Mouse (Mus musculus) forebrain, postnatal 0 days (tissue): Measurements from ENCODE around the gene Zfp429. TPM values are rescaled to one million over a fixed set of nuclear protein-coding genes. Genes with fewer than 3 reads are reported as not detected.
"Not testable (repeated sequence)": the region's sequence is repeated elsewhere in the genome, so short reads cannot be mapped to it uniquely, and the experiment has no call there.

Source experiments
- ATAC-seq: fragments of 200-750 bp; cut with Nextera tagmentation; 2 replicates; pipeline ENCODE4 v1.8.0; 2017; ENCODE audit warnings: mild to moderate bottlenecking, moderate library complexity
- DNase-seq: peaks from one replicate; pipeline ENCODE4 v3.0.0-alpha.2; 2015
- H3K27ac ChIP-seq: fragments of 300-500 bp; sonication (generic); 2 replicates; pipeline ENCODE4 v1.5.1; 2014; ENCODE audit warnings: low read depth, mild to moderate bottlenecking, antibody characterized with exemption, low read length, moderate library complexity, mixed read lengths
- H3K27me3 ChIP-seq: fragments of 300-500 bp; sonication (generic); 2 replicates; pipeline ENCODE4 v1.6.1; 2014; ENCODE audit warnings: mild to moderate bottlenecking, low read length, mixed read lengths; ENCODE audit not compliant: insufficient read depth
- H3K36me3 ChIP-seq: fragments of 300-500 bp; sonication (generic); 2 replicates; pipeline ENCODE4 v1.6.1; 2014; ENCODE audit warnings: mild to moderate bottlenecking, moderate library complexity; ENCODE audit not compliant: insufficient read depth
- H3K4me1 ChIP-seq: fragments of 300-500 bp; sonication (generic); 2 replicates; pipeline ENCODE4 v1.6.1; 2014; ENCODE audit warnings: antibody characterized with exemption; ENCODE audit not compliant: insufficient read depth
- H3K4me2 ChIP-seq: fragments of 300-500 bp; sonication (generic); 2 replicates; pipeline ENCODE4 v1.6.1; 2014; ENCODE audit warnings: low read depth, mild to moderate bottlenecking, moderate library complexity
- H3K4me3 ChIP-seq: fragments of 300-500 bp; sonication (generic); 2 replicates; pipeline ENCODE4 v1.5.1; 2014; ENCODE audit warnings: low read depth, low read length, mixed read lengths
- H3K9ac ChIP-seq: fragments of 300-500 bp; sonication (generic); 2 replicates; pipeline ENCODE4 v1.6.1; 2014; ENCODE audit warnings: mild to moderate bottlenecking
- H3K9me3 ChIP-seq: fragments of 300-500 bp; sonication (generic); 2 replicates; pipeline ENCODE4 v1.6.1; 2016; ENCODE audit warnings: low read length
- CTCF ChIP-seq: sonication (generic); IDR thresholded peaks from 2 replicates; pipeline ENCODE4 v1.5.1; 2016; ENCODE audit warnings: antibody characterized with exemption, control low read depth, low read depth
- WGBS: fragments of 180-500 bp; shearing (Covaris S2); extraction: QIAGEN DNeasy Blood & Tissue Kit; methylation state at CpG from one replicate; pipeline ENCODE4 v1.1.7; 2014; 5-methylcytosine and 5-hydroxymethylcytosine counted together
- polyA plus RNA-seq: library from polyadenylated mRNA; unstranded; fragments of >200 nt; fragmentation: Nextera tagmentation; extraction: Ambion mirVana; gene quantifications from 2 replicates; pipeline ENCODE4 v1.2.1, GENCODE M21; 2015
- total RNA-seq: library from RNA; depleted of rRNA; stranded (reverse); fragments of >200 nt; gene quantifications from 2 replicates; pipeline ENCODE4 v1.2.3, GENCODE M21; 2014; rRNA removed

Gene Zfp429
- total RNA-seq (2.4 and 12.1 TPM in 2 replicates), polyA plus RNA-seq (1.1 and 1.6 TPM in 2 replicates)

DNA sequence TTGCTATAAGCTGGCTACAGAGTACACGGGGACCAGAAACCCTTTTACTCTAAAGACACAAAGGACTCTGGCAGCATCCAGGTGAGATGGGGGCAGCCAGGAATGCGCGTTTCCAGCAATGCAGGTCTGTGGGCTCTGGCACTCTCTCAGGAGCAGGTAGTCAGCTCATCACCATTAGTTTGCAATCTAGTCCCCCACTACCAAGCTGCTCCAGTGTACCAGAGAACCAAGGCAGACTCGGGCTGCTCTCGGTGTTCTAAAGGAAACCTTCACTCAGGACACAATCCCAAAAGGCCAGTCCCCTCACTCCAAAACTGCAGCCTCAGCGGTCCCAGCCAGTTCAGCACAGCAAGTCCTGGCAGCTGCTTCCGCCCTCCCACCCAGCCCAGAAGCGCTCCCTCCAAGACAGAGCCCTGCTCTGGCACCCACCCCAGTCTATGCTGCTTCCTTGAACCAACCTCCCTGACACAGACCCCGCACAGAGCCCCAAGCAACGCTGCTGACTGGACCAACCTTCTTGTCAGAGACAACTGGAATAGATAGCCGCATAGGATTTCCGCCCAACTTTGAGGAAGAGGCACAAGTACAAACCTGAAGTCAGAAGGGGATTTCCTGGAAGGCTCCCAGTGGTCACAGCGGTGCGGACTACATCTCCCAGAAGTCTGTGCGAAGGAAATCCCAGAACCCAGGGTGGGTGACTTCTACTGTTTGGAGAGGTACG lies at the start of gene Zfp429:
Gene Zfp429 (minus strand): TSS at position 637 of the 721 bp plus-strand sequence.
- H3K27me3 ChIP-seq, H3K27ac ChIP-seq, H3K36me3 ChIP-seq, H3K9me3 ChIP-seq, H3K4me1 ChIP-seq: not testable (repeated sequence)
- DNase-seq (peak; percentile 68), ATAC-seq (peak; percentile 95)
- WGBS = 2% methylated on average over 14 of the region's 16 CpGs
- Histone ChIP-seq H3K4me2 (peak within 1 kb of the TSS; percentile 69), H3K4me3 (peak within 1 kb of the TSS; percentile 56), H3K9ac (peak within 1 kb of the TSS; percentile 45)

DNA sequence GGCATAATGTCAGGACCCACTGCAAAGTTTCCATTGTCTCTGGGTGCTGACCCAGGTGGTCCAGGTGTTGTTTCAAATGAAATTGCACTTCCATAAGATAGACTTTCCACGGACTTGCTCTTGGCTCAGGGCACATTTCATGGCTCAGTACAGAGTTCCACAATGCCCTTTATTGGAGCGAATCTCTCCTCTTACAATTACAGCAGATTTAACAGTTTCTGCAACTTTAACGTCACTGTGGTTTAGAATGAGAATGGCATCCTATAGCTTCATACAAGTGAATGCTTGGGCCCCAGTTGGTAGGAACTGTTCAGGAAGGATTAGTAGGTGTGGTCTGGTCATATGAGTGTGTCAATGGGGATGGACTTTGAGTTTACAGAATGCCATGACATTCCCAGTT lies 37.5 kb upstream of the Zfp429 start:
- H3K27ac ChIP-seq, H3K9ac ChIP-seq, H3K4me3 ChIP-seq, H3K27me3 ChIP-seq, H3K4me2 ChIP-seq, H3K4me1 ChIP-seq, ATAC-seq, H3K9me3 ChIP-seq, DNase-seq, H3K36me3 ChIP-seq: not testable (repeated sequence)
- WGBS = 71% methylated on average over 1 of the region's 3 CpGs

DNA sequence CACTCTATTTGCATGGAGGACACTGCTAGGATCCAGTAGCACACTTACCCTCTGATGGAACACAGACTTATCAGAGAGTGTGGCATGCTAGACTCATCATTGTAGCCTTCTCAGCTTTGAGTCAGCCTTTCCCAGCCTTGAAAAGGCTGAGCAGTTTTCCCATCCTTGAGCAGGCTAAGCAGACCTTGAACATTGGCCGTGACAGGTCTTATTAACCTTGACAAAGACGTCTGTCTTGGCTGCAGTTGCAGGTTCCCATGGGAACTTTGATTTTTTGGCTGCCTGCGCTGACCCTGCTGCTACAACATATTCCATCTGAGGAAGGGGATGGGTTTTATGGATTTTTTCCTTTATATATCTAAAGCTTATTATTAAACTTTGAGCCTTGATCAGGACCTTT lies 28.5 kb upstream of the Zfp429 start:
- Histone ChIP-seq H3K27ac (no peak overlapping the region), H3K4me3 (no peak overlapping the region), H3K36me3 (no peaks in the 10 kb centered on the region), H3K9me3 (no peaks in the 10 kb centered on the region), H3K9ac (no peak overlapping the region), H3K4me2 (no peak overlapping the region), H3K27me3 (no peaks in the 10 kb centered on the region), H3K4me1 (no peaks in the 10 kb centered on the region)
- TF ChIP-seq CTCF = no peak
- no peak for DNase-seq
- ATAC-seq = no peak
- WGBS = 72% methylated on average over 3 of the region's 3 CpGs

DNA sequence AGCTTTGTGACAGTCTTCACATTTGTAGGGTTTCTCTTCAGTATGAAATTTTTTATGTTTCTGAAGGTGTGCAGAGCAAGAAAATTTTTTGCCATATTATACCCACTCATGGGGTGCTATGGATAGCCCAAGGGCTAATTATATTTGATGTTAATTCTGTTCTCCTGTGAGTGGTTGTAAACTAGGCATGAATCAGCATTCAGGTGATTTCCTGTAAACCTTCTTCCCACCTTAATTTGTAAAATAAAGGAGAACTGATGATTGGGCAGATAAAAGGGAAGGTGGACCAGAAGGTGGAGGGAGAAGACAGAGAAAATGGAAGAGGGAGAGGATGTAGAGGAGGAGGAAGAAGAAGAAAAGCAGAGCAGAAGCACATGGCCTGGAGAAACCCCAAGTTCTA lies 26.1 kb upstream of the Zfp429 start:
- not testable (repeated sequence) for H3K4me2 ChIP-seq, H3K27ac ChIP-seq, DNase-seq, H3K36me3 ChIP-seq, H3K9ac ChIP-seq, H3K9me3 ChIP-seq, H3K4me1 ChIP-seq, ATAC-seq, H3K4me3 ChIP-seq, H3K27me3 ChIP-seq

DNA sequence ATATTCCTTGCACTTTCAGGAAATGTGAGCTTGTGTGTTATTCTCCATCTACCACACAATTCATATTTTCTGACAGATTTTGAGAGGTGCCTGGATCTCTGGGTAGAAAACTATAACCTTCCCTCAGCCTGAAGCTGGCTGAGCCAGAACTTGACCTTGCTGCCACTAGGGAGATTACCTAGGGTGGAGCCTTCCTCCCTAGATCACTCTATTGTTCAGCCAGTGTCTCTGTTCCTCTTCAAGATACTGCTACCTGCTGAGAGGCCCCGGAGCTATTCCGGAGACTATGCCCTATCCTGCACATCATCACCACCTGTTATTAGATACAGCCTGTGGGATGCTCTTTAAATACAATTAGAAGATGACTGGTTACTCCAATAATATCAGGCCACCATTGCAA lies 22.9 kb upstream of the Zfp429 start:
- DNase-seq, H3K4me3 ChIP-seq, ATAC-seq, H3K4me1 ChIP-seq, H3K36me3 ChIP-seq, H3K9ac ChIP-seq, H3K9me3 ChIP-seq, H3K27ac ChIP-seq, H3K4me2 ChIP-seq, H3K27me3 ChIP-seq: not testable (repeated sequence)
- 83% methylated on average over 2 of the region's 2 CpGs for WGBS

DNA sequence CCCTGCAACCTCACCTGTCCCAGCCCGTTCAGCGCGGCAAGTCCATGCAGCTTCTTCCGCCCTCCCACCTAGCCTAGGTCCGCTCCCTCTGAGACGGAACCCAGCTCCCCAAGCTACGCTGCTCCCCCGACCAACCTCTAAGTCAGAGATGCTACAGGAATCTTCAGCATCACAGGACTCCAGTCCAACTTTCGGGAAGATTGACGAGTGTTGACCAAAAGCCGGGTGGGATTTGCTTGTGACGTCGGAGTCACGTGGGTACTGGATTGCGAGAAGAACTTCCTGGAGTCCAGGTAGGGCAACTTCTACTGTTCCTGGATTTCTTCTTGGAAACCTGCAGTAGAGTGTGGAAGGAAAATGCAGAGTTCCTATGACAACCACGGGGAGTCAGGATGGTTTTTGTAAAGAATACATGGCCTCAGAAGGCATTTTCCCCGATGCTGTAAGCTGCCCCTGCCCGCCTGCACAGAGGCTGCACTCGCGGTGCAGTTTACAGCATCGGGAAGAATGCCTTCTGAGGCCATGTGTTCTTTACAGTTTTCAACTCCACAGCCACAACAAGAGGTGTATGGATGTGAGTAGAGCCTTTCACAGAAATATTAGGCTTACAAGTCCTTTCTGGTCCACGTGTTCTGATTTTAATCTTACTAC lies 21.7 kb upstream of the Zfp429 start, which contains the start of gene Zfp459:
Gene Zfp459 (minus strand): TSS at position 212 of the 651 bp plus-strand sequence.
- peak within 1 kb of the TSS; percentile 29 for H3K9ac ChIP-seq
- peak; percentile 83 for ATAC-seq
- H3K36me3 ChIP-seq = no peaks in the 10 kb centered on the region
- H3K4me2 ChIP-seq = peak within 1 kb of the TSS; percentile 61
- H3K27me3 ChIP-seq = no peaks in the 10 kb centered on the region
- whole genome bisulfite sequencing = under 1% methylated on average over 22 of the region's 22 CpGs
- no peaks in the 10 kb centered on the region for H3K9me3 ChIP-seq
- no peaks in the 10 kb centered on the region for H3K4me1 ChIP-seq
- H3K4me3 ChIP-seq = peak within 1 kb of the TSS; percentile 46
- TF ChIP-seq CTCF = no peak
- peak; percentile 66 for DNase-seq
- H3K27ac ChIP-seq = no peak within 1 kb of the TSS

DNA sequence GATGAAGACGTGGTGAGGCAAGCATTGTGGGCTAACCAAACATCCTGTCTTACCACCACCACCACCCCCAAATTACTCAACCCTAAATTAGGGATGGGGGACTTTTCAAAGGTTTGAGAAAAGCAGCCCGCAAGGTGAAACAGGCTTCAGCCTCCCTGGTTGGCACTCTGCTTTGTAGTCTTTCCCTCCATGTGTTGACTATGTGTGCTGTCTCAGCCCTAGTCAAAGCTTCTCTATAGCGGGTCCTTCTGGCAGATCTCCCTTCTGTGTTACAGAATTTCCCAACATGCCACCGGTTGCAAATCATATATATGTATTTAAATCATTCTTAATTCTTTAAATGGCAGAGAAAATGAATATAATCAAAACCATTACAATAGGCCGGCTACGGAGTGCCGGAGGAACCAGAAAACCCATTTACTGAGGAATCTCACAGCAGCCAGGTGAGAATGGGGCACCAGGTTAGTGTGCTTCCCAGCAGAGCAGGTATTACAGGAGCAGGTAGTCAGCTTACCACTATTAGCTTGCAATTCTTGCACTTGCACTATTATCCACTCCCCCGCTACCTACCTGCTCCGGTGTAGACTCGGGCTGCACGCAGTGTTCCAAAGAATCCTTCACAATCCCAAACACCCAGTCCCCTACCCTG lies 21.1 kb upstream of the Zfp429 start:
- peak overlapping the region; percentile 46 for H3K4me3 ChIP-seq
- H3K36me3 ChIP-seq = no peaks in the 10 kb centered on the region
- H3K4me1 ChIP-seq = no peaks in the 10 kb centered on the region
- peak overlapping the region; percentile 29 for H3K9ac ChIP-seq
- no peak for TF ChIP-seq CTCF
- no peak overlapping the region for H3K27ac ChIP-seq
- DNase-seq (peak; percentile 8), ATAC-seq (peak; percentile 56; the same call in 1 of the 2 replicates)
- H3K27me3 ChIP-seq = no peaks in the 10 kb centered on the region
- 35% methylated on average over 11 of the region's 11 CpGs for whole genome bisulfite sequencing
- H3K4me2 ChIP-seq = peak overlapping the region; percentile 61
- no peaks in the 10 kb centered on the region for H3K9me3 ChIP-seq
